Mouse (Mus musculus) liver, embryonic 14.5 days (tissue): ENCODE measurements around the gene Lrrc10.

Source experiments
- CTCF ChIP-seq: IDR thresholded peaks from 2 replicates; pipeline ENCODE4 v1.5.1; 2016; ENCODE audit warnings: antibody characterized with exemption, low read depth, control low read depth
- EP300 ChIP-seq: IDR thresholded peaks from 2 replicates; pipeline ENCODE4 v1.6.1; 2016; ENCODE audit warnings: antibody characterized with exemption, low read depth

DNA sequence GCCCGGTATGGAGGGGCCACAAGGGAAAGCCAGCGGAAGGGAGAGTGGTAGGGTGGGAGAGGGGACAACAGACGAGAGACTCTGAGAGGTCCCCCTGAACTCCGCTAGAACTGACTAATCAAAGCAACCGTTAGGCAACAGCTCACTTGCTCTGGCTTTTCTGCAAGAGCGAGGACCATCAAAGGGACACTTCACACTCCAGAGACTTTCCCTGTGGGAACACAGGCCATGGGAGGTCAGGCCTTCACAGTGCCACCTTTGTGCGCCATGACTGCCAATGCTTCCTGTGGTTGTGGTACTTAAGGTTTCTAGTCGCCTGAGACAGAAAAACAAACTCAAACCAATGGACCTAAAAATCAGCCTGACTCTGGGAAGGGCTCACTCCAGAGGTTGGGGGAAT lies 34.1 kb upstream of the Lrrc10 start:
- TF ChIP-seq CTCF (no peak), EP300 (no peak)
